8 mouse cellular contexts compared by ENCODE assay signal in genomic region chr7:80187501-80187900, GRCm38 (mm10). TPM values are rescaled to one million over a fixed set of nuclear protein-coding genes. Genes with fewer than 3 reads are reported as not detected.
DNase-seq lines count a peak whose midpoint lies in the region; ATAC-seq and TF ChIP-seq lines count a peak whose summit lies in the region.

No protein-coding gene starts in this region.

- no peaks in the 10 kb centered on the region for H3K36me3 ChIP-seq in intestine, embryonic 14.5 days (ENCODE audit: control insufficient read depth, insufficient read depth, low read length)
- no peaks in the 10 kb centered on the region for H3K36me3 ChIP-seq in myocyte (ENCODE audit: control insufficient read depth, insufficient read depth)

- ATAC-seq in intestine, embryonic 14.5 days (replicated peaks; ENCODE audit: low FRiP score, low TSS enrichment, low read depth): no peak

- TF ChIP-seq CTCF in layer of hippocampus, adult 2 months (conservative IDR thresholded peaks at IDR 0.05): no peak
- no peak for TF ChIP-seq CTCF in embryonic fibroblast, embryonic 13.5 days (IDR thresholded peaks at IDR 0.05; ENCODE audit: borderline replicate concordance, insufficient read depth, low read length)

- no peaks in the 10 kb centered on the region for H3K27me3 ChIP-seq in intestine, embryonic 14.5 days (replicated peaks; ENCODE audit: control insufficient read depth, insufficient read depth, low read length)
- H3K27me3 ChIP-seq in myocyte (ENCODE audit: control insufficient read depth, insufficient read depth, insufficient read length): no peaks in the 10 kb centered on the region

- WGBS in intestine, embryonic 14.5 days: 72% methylated on average over 12 of the region's 12 CpGs

- peak overlapping the region; percentile 99 for H3K27ac ChIP-seq in layer of hippocampus, adult 2 months
- H3K27ac ChIP-seq in embryonic fibroblast, embryonic 13.5 days (ENCODE audit: insufficient read depth, low read length): no peak overlapping the region
- H3K27ac ChIP-seq in intestine, embryonic 14.5 days (ENCODE audit: low read depth): no peak overlapping the region; the same call in 1 of the 2 replicates

- no peaks in the 10 kb centered on the region for H3K9me3 ChIP-seq in intestine, embryonic 14.5 days (ENCODE audit: control insufficient read depth, low read length)

- peaks cover 35% of the 10 kb centered on the region for H3K79me2 ChIP-seq in myocyte (ENCODE audit: control insufficient read depth, insufficient read depth)

- no peak for TF ChIP-seq POLR2A in embryonic fibroblast, embryonic 13.5 days (IDR thresholded peaks at IDR 0.05; ENCODE audit: low read depth, low read length)
- TF ChIP-seq POLR2A in myocyte (IDR thresholded peaks at IDR 0.05; ENCODE audit: insufficient read length, low read depth): no peak

- peak in 1 of 2 experiments; percentile 14 for DNase-seq in layer of hippocampus, adult 2 months (ENCODE audit: low spot score in 2 of 2)
- no peak for DNase-seq in layer of hippocampus, postnatal 25 days (ENCODE audit: extremely low spot score in 1 of 2, low spot score in 1 of 2)
- DNase-seq in intestine, embryonic 14.5 days (ENCODE audit: low spot score): no peak
- no peak for DNase-seq in right cerebral cortex, adult 2 months (ENCODE audit: low spot score in 2 of 2)
- no peak for DNase-seq in adrenal gland, adult 18-20 months (ENCODE audit: low spot score in 2 of 2)
- DNase-seq in thymus, postnatal 4 days: no peak

- peak overlapping the region; percentile 65 for H3K4me2 ChIP-seq in intestine, embryonic 14.5 days (ENCODE audit: low read length)
- peak overlapping the region; percentile 98 for H3K4me2 ChIP-seq in myocyte (ENCODE audit: low read depth)

- H3K4me3 ChIP-seq in layer of hippocampus, adult 2 months: peak overlapping the region; percentile 57
- H3K4me3 ChIP-seq in embryonic fibroblast, embryonic 13.5 days (ENCODE audit: insufficient read depth, low read length): peak overlapping the region; percentile 41; the same call in 1 of the 2 replicates
- H3K4me3 ChIP-seq in intestine, embryonic 14.5 days (ENCODE audit: low read depth, low read length): peak overlapping the region; percentile 51; the same call in 1 of the 2 replicates
- peak overlapping the region; percentile 63 for H3K4me3 ChIP-seq in myocyte

- no peak overlapping the region for H3ac ChIP-seq in myocyte (ENCODE audit: control insufficient read depth, insufficient read length)

- H3K9ac ChIP-seq in intestine, embryonic 14.5 days (ENCODE audit: low read length): peak overlapping the region; percentile 45; the same call in 1 of the 2 replicates

- 0 out of 2 replicates have a peak, but pooled peaks cover under 1% of the 10 kb centered on the region for H3K4me1 ChIP-seq in embryonic fibroblast, embryonic 13.5 days (ENCODE audit: control insufficient read depth, insufficient read depth, low read length)
- H3K4me1 ChIP-seq in intestine, embryonic 14.5 days (replicated peaks; ENCODE audit: control insufficient read depth, insufficient read depth, low read length): peaks cover 40% of the 10 kb centered on the region

TF ChIP-seq in myocyte, 11 proteins besides CTCF, POLR2A, EP300 and RAD21:
- TF ChIP-seq POLR2AphosphoS2 (IDR thresholded peaks at IDR 0.05; ENCODE audit: insufficient read length, low read depth) (no peak), REST (IDR thresholded peaks at IDR 0.05; ENCODE audit: insufficient read depth, insufficient read length) (no peak), USF1 (IDR thresholded peaks at IDR 0.05; ENCODE audit: low read depth) (no peak), MYOD1 (IDR thresholded peaks at IDR 0.05; ENCODE audit: control insufficient read depth in 1 of 3, insufficient read length in 2 of 3, low read depth in 2 of 3) (no peak), MYOG (IDR thresholded peaks at IDR 0.05; ENCODE audit: control insufficient read depth in 1 of 3, insufficient read depth in 1 of 3, insufficient read length in 2 of 3, low read depth in 2 of 3) (no peak), SRF (IDR thresholded peaks at IDR 0.05; ENCODE audit: control insufficient read depth, insufficient read length, low read depth) (no peak)
TF ChIP-seq in myocyte: peak in this region for 0.

RNA-seq across cellular contexts. Expression of gene Sema4b, which starts 0.9 kb away (rescaled TPM):
- total RNA-seq in layer of hippocampus, adult 2 months (2021): 10 to 100 TPM; 25.7 to 27.5 TPM
- 10 to 100 TPM; 23.0 to 23.2 TPM for total RNA-seq in layer of hippocampus, postnatal 25 days (2021)
- 6.4 and 8.0 TPM in 2 replicates for polyA plus RNA-seq in embryonic fibroblast, embryonic 13.5 days (2011; ENCODE audit: insufficient read length, low read depth, missing spikeins)
- 15.1 and 15.9 TPM in 2 replicates for polyA plus RNA-seq in intestine, embryonic 14.5 days (2014; fragmentation: Nextera tagmentation; extraction: Ambion mirVana)
- polyA plus RNA-seq in myocyte (2012; fragmentation: generic; extraction: Trizol): 11.4 TPM
- total RNA-seq in adrenal gland, adult 18-20 months (2021): 10 to 100 TPM; 62.7 to 75.9 TPM

RNA-seq across cellular contexts. Expression of gene Cib1, which starts 45.1 kb away (rescaled TPM):
- 10 to 100 TPM; 23.6 to 25.0 TPM for total RNA-seq in layer of hippocampus, adult 2 months (2021)
- total RNA-seq in layer of hippocampus, postnatal 25 days (2021): 10 to 100 TPM; 23.8 to 25.2 TPM
- polyA plus RNA-seq in embryonic fibroblast, embryonic 13.5 days (2011; ENCODE audit: insufficient read length, low read depth, missing spikeins): 33.3 and 35.1 TPM in 2 replicates
- 129 and 156 TPM in 2 replicates for polyA plus RNA-seq in intestine, embryonic 14.5 days (2014; fragmentation: Nextera tagmentation; extraction: Ambion mirVana)
- polyA plus RNA-seq in myocyte (2012; fragmentation: generic; extraction: Trizol): 98.7 TPM
- total RNA-seq in adrenal gland, adult 18-20 months (2021): 10 to 100 TPM; 53.9 to 64.2 TPM

RNA-seq across cellular contexts. Expression of gene Gdpgp1, which starts 45.2 kb away (rescaled TPM):
- total RNA-seq in layer of hippocampus, adult 2 months (2021): 1 to 10 TPM; 6.1 to 6.8 TPM
- 1 to 10 TPM; 6.1 to 6.9 TPM for total RNA-seq in layer of hippocampus, postnatal 25 days (2021)
- 1.8 and 2.2 TPM in 2 replicates for polyA plus RNA-seq in embryonic fibroblast, embryonic 13.5 days (2011; ENCODE audit: insufficient read length, low read depth, missing spikeins)
- 4.4 and 4.5 TPM in 2 replicates for polyA plus RNA-seq in intestine, embryonic 14.5 days (2014; fragmentation: Nextera tagmentation; extraction: Ambion mirVana)
- 0.91 TPM for polyA plus RNA-seq in myocyte (2012; fragmentation: generic; extraction: Trizol)
- total RNA-seq in adrenal gland, adult 18-20 months (2021): 1 to 10 TPM; 3.8 to 4.1 TPM

RNA-seq across cellular contexts. Expression of gene Ttll13, which starts 58.7 kb away (rescaled TPM):
- 1 to 10 TPM; 1.4 to 3.3 TPM for total RNA-seq in layer of hippocampus, adult 2 months (2021)
- 1 to 10 TPM; 1.8 to 2.0 TPM for total RNA-seq in layer of hippocampus, postnatal 25 days (2021)
- 0.63 TPM in 1 of 2 replicates, not detected in the other for polyA plus RNA-seq in embryonic fibroblast, embryonic 13.5 days (2011; ENCODE audit: insufficient read length, low read depth, missing spikeins)
- polyA plus RNA-seq in intestine, embryonic 14.5 days (2014; fragmentation: Nextera tagmentation; extraction: Ambion mirVana): 0.56 and 0.66 TPM in 2 replicates
- polyA plus RNA-seq in myocyte (2012; fragmentation: generic; extraction: Trizol): 0.24 TPM
- 1 to 10 TPM; 1.2 to 1.7 TPM for total RNA-seq in adrenal gland, adult 18-20 months (2021)
